Mouse (Mus musculus) spleen, adult 2 months (tissue): ENCODE data around the gene Hist1h4k. TPM values are rescaled to one million over a fixed set of nuclear protein-coding genes. Genes with fewer than 3 reads are reported as not detected.
"Not testable (repeated sequence)": the region's sequence is repeated elsewhere in the genome, so short reads cannot be mapped to it uniquely, and the experiment has no call there.

Source experiments
- DNase-seq, 2 experiments: peaks; one replicate each; pipeline versions ENCODE4 v3.0.0 to v3.0.0-alpha.2; 2012 to 2021; ENCODE audit warnings: low spot score in 2 of 2, low read depth in 1 of 2
- H3K27ac ChIP-seq: fragments of 200-500 bp; 2 replicates; pipeline ENCODE4 v1.5.1; 2012; ENCODE audit warnings: low read length, inconsistent platforms; ENCODE audit not compliant: insufficient read depth
- H3K27me3 ChIP-seq: fragments of 200-500 bp; 2 replicates; pipeline ENCODE4 v1.6.1; 2012; ENCODE audit warnings: mild to moderate bottlenecking, moderate library complexity, low read length, inconsistent platforms; ENCODE audit not compliant: control insufficient read depth, insufficient read depth
- H3K36me3 ChIP-seq: fragments of 200-500 bp; 2 replicates; pipeline ENCODE4 v1.6.1; 2012; ENCODE audit warnings: mild to moderate bottlenecking, low read length, inconsistent platforms; ENCODE audit not compliant: control insufficient read depth, insufficient read depth
- H3K4me1 ChIP-seq: fragments of 200-500 bp; 2 replicates; pipeline ENCODE4 v1.6.1; 2011; ENCODE audit warnings: inconsistent platforms; ENCODE audit not compliant: control insufficient read depth, insufficient read depth, insufficient read length
- H3K4me3 ChIP-seq: fragments of 200-500 bp; 2 replicates; pipeline ENCODE4 v1.5.1; 2011; ENCODE audit warnings: mild to moderate bottlenecking, inconsistent platforms; ENCODE audit not compliant: insufficient read depth, insufficient read length; ENCODE audit errors: extremely low read depth
- CTCF ChIP-seq: fragments of 200-500 bp; IDR thresholded peaks from 2 replicates; pipeline ENCODE4 v1.5.1; 2011; ENCODE audit warnings: mild to moderate bottlenecking, inconsistent platforms; ENCODE audit not compliant: insufficient read depth, insufficient read length, insufficient replicate concordance; ENCODE audit errors: extremely low read depth
- POLR2A ChIP-seq: fragments of 200-500 bp; IDR thresholded peaks from 2 replicates; pipeline ENCODE4 v1.6.1; 2011; ENCODE audit warnings: low read depth, low read length, inconsistent platforms
- WGBS: fragments of 180-500 bp; shearing (Covaris S2); methylation state at CpG from one replicate; pipeline ENCODE4 v1.1.7; 2018; 5-methylcytosine and 5-hydroxymethylcytosine counted together
- polyA plus RNA-seq: library from polyadenylated mRNA; depleted of rRNA; stranded (reverse); fragments of >200 nt; gene quantifications from 2 replicates; pipeline ENCODE4 v1.2.3, GENCODE M21; 2012

Hist1h4k gene
- polyA plus RNA-seq, 1 experiment = 92.4 TPM

DNA sequence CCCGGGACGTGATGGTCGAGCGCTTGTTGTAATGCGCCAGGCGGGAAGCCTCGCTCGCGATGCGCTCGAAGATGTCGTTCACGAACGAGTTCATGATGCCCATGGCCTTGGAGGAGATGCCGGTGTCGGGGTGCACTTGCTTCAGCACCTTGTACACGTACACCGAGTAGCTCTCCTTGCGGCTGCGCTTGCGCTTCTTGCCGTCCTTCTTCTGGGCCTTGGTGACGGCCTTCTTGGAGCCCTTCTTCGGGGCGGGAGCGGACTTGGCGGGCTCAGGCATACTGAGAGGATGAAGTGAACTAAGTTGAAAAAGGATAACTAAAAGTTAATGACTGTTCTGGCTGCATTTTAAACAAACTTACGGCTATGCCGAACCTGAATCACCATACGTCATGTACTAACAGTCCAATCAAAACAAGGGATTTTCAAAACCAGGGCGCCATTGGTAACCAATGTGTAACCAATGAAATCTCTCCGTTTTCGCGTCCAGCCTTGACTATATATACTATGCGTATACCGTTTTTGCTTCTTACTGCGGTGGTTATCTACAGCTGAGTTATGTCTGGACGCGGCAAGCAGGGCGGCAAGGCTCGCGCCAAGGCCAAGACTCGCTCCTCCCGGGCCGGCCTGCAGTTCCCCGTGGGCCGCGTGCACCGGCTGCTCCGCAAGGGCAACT is 34.3 kb downstream of the Hist1h4k start, which contains the start of the genes Hist1h2bl and Hist1h2ai:
Gene Hist1h2bl (minus strand): TSS at position 280 of the 676 bp plus-strand sequence.
Gene Hist1h2ai (plus strand): TSS at position 559 of the 676 bp plus-strand sequence.
- peak; percentile 73 to 89 for DNase-seq
- Histone ChIP-seq H3K4me3 (peak within 1 kb of the TSS; percentile 69), H3K27ac (peak within 1 kb of the TSS; percentile 97)
- under 1% methylated on average over 34 of the region's 50 CpGs for WGBS
- not testable (repeated sequence) for H3K36me3 ChIP-seq, H3K27me3 ChIP-seq, H3K4me1 ChIP-seq
- peak; percentile 62 for TF ChIP-seq POLR2A

DNA sequence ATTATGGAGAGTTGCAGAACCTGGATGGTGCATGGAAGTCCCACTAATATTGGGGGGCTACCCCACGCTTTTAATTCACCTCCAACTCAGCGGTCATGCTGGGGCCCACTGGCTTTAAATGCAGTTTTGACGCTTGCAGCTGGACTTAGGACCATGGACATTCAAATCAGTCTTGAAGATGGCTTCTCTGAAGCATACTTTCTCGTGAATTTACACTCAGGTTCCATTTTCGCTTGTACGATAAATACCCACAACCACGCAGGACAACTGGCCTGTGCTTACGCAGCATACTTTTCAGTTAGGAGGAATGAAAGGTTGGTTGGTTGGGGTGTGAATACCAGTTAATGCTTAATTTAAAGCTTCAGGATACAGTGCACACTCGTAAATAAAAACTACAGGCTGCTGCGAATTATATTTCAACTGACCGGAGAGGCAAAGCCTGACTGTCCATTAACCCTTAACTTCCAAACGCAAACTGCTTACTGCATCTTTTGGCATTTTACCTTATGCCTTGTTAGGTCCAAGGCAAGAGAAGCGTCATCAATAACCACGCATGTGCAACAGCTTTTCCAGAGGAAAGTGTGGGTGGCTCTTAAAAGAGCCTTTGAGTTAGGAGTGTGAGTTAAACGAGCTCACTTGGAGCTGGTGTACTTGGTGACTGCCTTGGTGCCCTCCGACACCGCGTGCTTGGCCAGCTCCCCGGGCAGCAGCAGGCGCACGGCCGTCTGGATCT is 35.0 kb downstream of the Hist1h4k start:
- TF ChIP-seq POLR2A = no peak
- TF ChIP-seq CTCF = no peak

DNA sequence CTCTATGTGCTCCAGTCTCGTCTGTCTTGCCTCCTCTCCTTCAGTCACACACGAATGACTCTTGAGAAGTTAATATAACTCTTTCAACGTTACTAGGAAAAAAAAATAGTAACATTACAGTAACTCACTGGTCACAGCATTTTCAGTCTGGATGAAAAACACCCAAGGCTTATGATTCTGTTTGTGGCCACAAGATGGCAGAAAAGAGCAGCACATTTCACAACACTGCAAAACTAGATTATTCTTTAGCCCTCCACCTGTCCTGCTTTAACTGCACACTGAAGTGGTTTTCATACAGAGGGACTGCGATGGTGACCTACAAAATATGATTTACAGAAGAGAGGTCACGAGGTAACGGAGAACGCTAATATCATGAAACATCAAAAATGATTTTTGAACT is 35.6 kb downstream of the Hist1h4k start:
- Histone ChIP-seq H3K4me1 (peaks cover 7% of the 10 kb centered on the region), H3K27ac (peak overlapping the region; percentile 39; the same call in 1 of the 2 replicates), H3K27me3 (no peaks in the 10 kb centered on the region), H3K36me3 (no peaks in the 10 kb centered on the region), H3K4me3 (no peak overlapping the region; the same call in 1 of the 2 replicates)
- DNase-seq = peak; percentile 60 to 61
- WGBS = under 1% methylated on average over 7 of the region's 7 CpGs
- TF ChIP-seq POLR2A (no peak), CTCF (peak; percentile 34; the same call in 1 of the 2 replicates)

More for the DNA sequence above, 35.0 kb downstream of the Hist1h4k start:
- peaks cover 7% of the 10 kb centered on the region for H3K4me1 ChIP-seq
- H3K36me3 ChIP-seq = no peaks in the 10 kb centered on the region
- H3K27me3 ChIP-seq = no peaks in the 10 kb centered on the region
- peak overlapping the region; percentile 40 for H3K27ac ChIP-seq
- peak overlapping the region; percentile 33 for H3K4me3 ChIP-seq
- 1% methylated on average over 22 of the region's 22 CpGs for WGBS
- DNase-seq = no peak

- H3K4me1 ChIP-seq = no peaks in the 10 kb centered on the region
- TF ChIP-seq CTCF = no peak
- TF ChIP-seq POLR2A = no peak
- DNase-seq = no peak
- H3K4me3 ChIP-seq = no peak overlapping the region
- no peaks in the 10 kb centered on the region for H3K27me3 ChIP-seq
- H3K36me3 ChIP-seq = no peaks in the 10 kb centered on the region
- H3K27ac ChIP-seq = no peak overlapping the region
- WGBS = 46% methylated on average over 4 of the region's 4 CpGs
Observed at GRCm38 (mm10) chr13:21711698-21712097, 38.6 kb downstream of the Hist1h4k start.

GRCm38 (mm10) chr13:21710821-21711525 is 39.3 kb downstream of the Hist1h4k start:
- H3K4me3 ChIP-seq = peak overlapping the region; percentile 52
- H3K27me3 ChIP-seq = no peaks in the 10 kb centered on the region
- no peaks in the 10 kb centered on the region for H3K36me3 ChIP-seq
- 5% methylated on average over 22 of the region's 22 CpGs for WGBS
- H3K27ac ChIP-seq = peak overlapping the region; percentile 26; the same call in 1 of the 2 replicates
- peak; percentile 74 to 75 for DNase-seq
- H3K4me1 ChIP-seq = no peaks in the 10 kb centered on the region
- TF ChIP-seq CTCF (no peak), POLR2A (no peak)

- Histone ChIP-seq H3K36me3 (no peaks in the 10 kb centered on the region), H3K27ac (peak overlapping the region; percentile 65), H3K4me3 (peak overlapping the region; percentile 70), H3K27me3 (no peaks in the 10 kb centered on the region), H3K4me1 (no peaks in the 10 kb centered on the region)
- under 1% methylated on average over 32 of the region's 32 CpGs for WGBS
- TF ChIP-seq POLR2A (no peak), CTCF (peak; percentile 71; the same call in 1 of the 2 replicates)
- peak; percentile 78 to 86 for DNase-seq
Observed at GRCm38 (mm10) chr13:21710031-21710711, 40.1 kb downstream of the Hist1h4k start.
